Mouse (Mus musculus) adrenal gland, adult 18-20 months (tissue): ENCODE measurements around the gene Spats2. TPM values are rescaled to one million over a fixed set of nuclear protein-coding genes. Genes with fewer than 3 reads are reported as not detected.
"Not testable (repeated sequence)": the region's sequence is repeated elsewhere in the genome, so short reads cannot be mapped to it uniquely, and the experiment has no call there.

ENCODE experiments used
- DNase-seq, 2 experiments: peaks; one replicate each; pipeline ENCODE4 v3.0.0; 2021 to 2022; ENCODE audit warnings: low spot score in 2 of 2
- total RNA-seq, 2 experiments: library from RNA; stranded (reverse); gene quantifications; 1 replicate in 1 of 2; 2 replicates in 1 of 2; pipeline ENCODE4 v1.2.3; 2021

The Spats2 gene
- total RNA-seq, 2 experiments from 2014 or later: 10.4 to 10.6 TPM

- DNase-seq: no peak
These were observed 4.5 kb downstream of the Spats2 start for GRCm38 (mm10) chr15:99129956-99130910.

- DNase-seq: no peak
These were observed 12.7 kb downstream of the Spats2 start for GRCm38 (mm10) chr15:99138389-99138788.

- DNase-seq: peak; percentile 31 to 41
These were observed 14.0 kb downstream of the Spats2 start for GRCm38 (mm10) chr15:99139669-99140068.

GRCm38 (mm10) chr15:99150516-99150915, 24.8 kb downstream of the Spats2 start:
- no peak for DNase-seq

GRCm38 (mm10) chr15:99151324-99151723, 25.6 kb downstream of the Spats2 start:
- no peak for DNase-seq

- DNase-seq: no peak
These were observed 27.8 kb downstream of the Spats2 start for GRCm38 (mm10) chr15:99153466-99153865.

GRCm38 (mm10) chr15:99154515-99154914, 28.8 kb downstream of the Spats2 start:
- DNase-seq: not testable (repeated sequence)

- DNase-seq: no peak
These were observed 38.0 kb downstream of the Spats2 start for GRCm38 (mm10) chr15:99163512-99164365.

- DNase-seq: no peak
These were observed 46.4 kb downstream of the Spats2 start for GRCm38 (mm10) chr15:99172131-99172530.

- no peak for DNase-seq
These were observed 53.9 kb downstream of the Spats2 start for GRCm38 (mm10) chr15:99179639-99180038.

GRCm38 (mm10) chr15:99184217-99184914, 58.6 kb downstream of the Spats2 start:
- DNase-seq: no peak

GRCm38 (mm10) chr15:99194358-99194757, 68.6 kb downstream of the Spats2 start:
- DNase-seq: no peak

GRCm38 (mm10) chr15:99195043-99195442, 69.3 kb downstream of the Spats2 start:
- DNase-seq: no peak

GRCm38 (mm10) chr15:99198761-99199160, 73.0 kb downstream of the Spats2 start:
- DNase-seq: no peak

- DNase-seq: no peak
These were observed 80.2 kb downstream of the Spats2 start for GRCm38 (mm10) chr15:99205959-99206358.

GRCm38 (mm10) chr15:99213183-99213582, 87.5 kb downstream of the Spats2 start:
- DNase-seq: no peak

- no peak for DNase-seq
These were observed 89.2 kb downstream of the Spats2 start for GRCm38 (mm10) chr15:99214941-99215340.

- DNase-seq: no peak
These were observed 90.2 kb downstream of the Spats2 start for GRCm38 (mm10) chr15:99215741-99216463.

- no peak for DNase-seq
These were observed 91.9 kb downstream of the Spats2 start for GRCm38 (mm10) chr15:99217630-99218029.

- no peak for DNase-seq
These were observed 95.7 kb downstream of the Spats2 start for GRCm38 (mm10) chr15:99221315-99221952.
